Mouse (Mus musculus) kidney, adult 2 months (tissue): ENCODE data around the gene Kansl3. TPM values are rescaled to one million over a fixed set of nuclear protein-coding genes. Genes with fewer than 3 reads are reported as not detected.

Experiments used
- DNase-seq: peaks from one replicate; pipeline ENCODE4 v3.0.0; 2021
- H3K27ac ChIP-seq: fragments of 200-500 bp; 2 replicates; pipeline ENCODE4 v1.5.1; 2012; ENCODE audit warnings: low read depth, low read length, control low read depth, inconsistent platforms; ENCODE audit not compliant: insufficient read depth
- H3K27me3 ChIP-seq: fragments of 200-500 bp; replicated peaks from 2 replicates; pipeline ENCODE4 v1.6.1; 2012; ENCODE audit warnings: mild to moderate bottlenecking, moderate library complexity, low read length, inconsistent platforms; ENCODE audit not compliant: control insufficient read depth, insufficient read depth
- H3K36me3 ChIP-seq: fragments of 200-500 bp; 2 replicates; pipeline ENCODE4 v1.6.1; 2012; ENCODE audit warnings: mild to moderate bottlenecking, moderate library complexity, low read length, inconsistent platforms; ENCODE audit not compliant: control insufficient read depth, insufficient read depth
- H3K4me1 ChIP-seq: fragments of 200-500 bp; 2 replicates; pipeline ENCODE4 v1.6.1; 2011; ENCODE audit warnings: low read length; ENCODE audit not compliant: control insufficient read depth, insufficient read depth
- H3K4me3 ChIP-seq: fragments of 200-500 bp; 2 replicates; pipeline ENCODE4 v1.5.1; 2011; ENCODE audit warnings: mild to moderate bottlenecking, low read depth, low read length, control low read depth; ENCODE audit not compliant: insufficient read depth
- CTCF ChIP-seq: fragments of 200-500 bp; conservative IDR thresholded peaks from 2 replicates; pipeline ENCODE4 v1.5.1; 2011; ENCODE audit warnings: low read depth, mild to moderate bottlenecking, control low read depth, low read length, moderate library complexity, mixed read lengths; ENCODE audit not compliant: insufficient read depth, insufficient read length
- POLR2A ChIP-seq: fragments of 200-500 bp; IDR thresholded peaks from one replicate; pipeline ENCODE4 v1.6.1; 2011; ENCODE audit warnings: low read depth, low read length, control low read depth
- WGBS: fragments of 180-500 bp; shearing (Covaris S2); methylation state at CpG from one replicate; pipeline ENCODE4 v1.1.7; 2018; 5-methylcytosine and 5-hydroxymethylcytosine counted together
- polyA plus RNA-seq: library from polyadenylated mRNA; depleted of rRNA; stranded (reverse); fragments of >200 nt; gene quantifications from 2 replicates; pipeline ENCODE4 v1.2.3, GENCODE M21; 2012; rRNA removed

The Kansl3 gene
- polyA plus RNA-seq = 63.8 and 83.5 TPM in 2 replicates

GRCm38 (mm10) chr1:36368969-36369645 lies at the start of gene Kansl3:
TSS of gene Kansl3 (minus strand) at chr1:36369181.
- TF ChIP-seq CTCF = no peak
- TF ChIP-seq POLR2A = peak; percentile 64
- peaks cover 1% of the 10 kb centered on the region; the same call in 1 of the 2 replicates for H3K36me3 ChIP-seq
- H3K27me3 ChIP-seq = no peaks in the 10 kb centered on the region
- H3K4me1 ChIP-seq = peaks cover 17% of the 10 kb centered on the region
- WGBS = 4% methylated on average over 61 of the region's 61 CpGs
- H3K27ac ChIP-seq = peak within 1 kb of the TSS; percentile 75
- H3K4me3 ChIP-seq = peak within 1 kb of the TSS; percentile 92
- peak; percentile 93 for DNase-seq

GRCm38 (mm10) chr1:36404531-36404930 lies 35.5 kb upstream of the Kansl3 start:
- Histone ChIP-seq H3K27me3 (no peaks in the 10 kb centered on the region), H3K4me1 (no peaks in the 10 kb centered on the region), H3K36me3 (no peaks in the 10 kb centered on the region), H3K27ac (no peak overlapping the region), H3K4me3 (no peak overlapping the region)
- TF ChIP-seq POLR2A (no peak), CTCF (no peak)
- WGBS = 60% methylated on average over 6 of the region's 6 CpGs
- DNase-seq = no peak

- WGBS = 78% methylated on average over 4 of the region's 4 CpGs
- H3K27me3 ChIP-seq = no peaks in the 10 kb centered on the region
- no peak overlapping the region for H3K4me3 ChIP-seq
- H3K36me3 ChIP-seq = no peaks in the 10 kb centered on the region
- no peak for DNase-seq
- no peak overlapping the region for H3K27ac ChIP-seq
- no peaks in the 10 kb centered on the region for H3K4me1 ChIP-seq
- no peak for TF ChIP-seq POLR2A
- TF ChIP-seq CTCF = no peak
Observed at GRCm38 (mm10) chr1:36401509-36401908, 32.5 kb upstream of the Kansl3 start.

DNA sequence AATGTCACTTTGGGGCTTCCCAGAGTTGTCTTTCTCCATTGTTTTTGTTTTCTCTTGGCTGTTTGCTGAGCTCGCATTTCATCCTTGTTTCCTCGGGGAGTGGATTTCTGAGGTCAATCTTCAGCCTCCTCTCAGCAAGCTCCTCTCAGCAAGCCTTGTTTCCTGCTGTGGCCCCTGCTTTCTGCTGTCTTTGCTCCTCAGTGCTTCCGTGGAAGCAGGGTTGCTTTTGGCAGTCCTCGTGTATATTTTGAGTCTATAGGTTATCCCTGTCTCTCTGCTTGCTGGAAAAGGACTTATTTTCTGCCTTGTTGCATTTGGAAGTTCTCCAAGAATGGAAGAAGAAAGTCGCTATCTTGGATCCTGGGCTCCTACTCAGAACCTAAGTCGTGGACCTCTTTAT lies 28.1 kb upstream of the Kansl3 start:
- WGBS = 22% methylated on average over 6 of the region's 6 CpGs
- TF ChIP-seq POLR2A (no peak), CTCF (no peak)
- H3K27me3 ChIP-seq = no peaks in the 10 kb centered on the region
- DNase-seq = no peak
- H3K4me1 ChIP-seq = no peaks in the 10 kb centered on the region
- no peaks in the 10 kb centered on the region for H3K36me3 ChIP-seq
- no peak overlapping the region for H3K27ac ChIP-seq
- H3K4me3 ChIP-seq = no peak overlapping the region

GRCm38 (mm10) chr1:36379582-36379981 lies 10.6 kb upstream of the Kansl3 start:
- Histone ChIP-seq H3K36me3 (no peaks in the 10 kb centered on the region), H3K27ac (no peak overlapping the region), H3K4me1 (no peaks in the 10 kb centered on the region), H3K4me3 (no peak overlapping the region), H3K27me3 (no peaks in the 10 kb centered on the region)
- DNase-seq = peak; percentile 37
- 60% methylated on average over 4 of the region's 4 CpGs for WGBS
- TF ChIP-seq CTCF = no peak

DNA sequence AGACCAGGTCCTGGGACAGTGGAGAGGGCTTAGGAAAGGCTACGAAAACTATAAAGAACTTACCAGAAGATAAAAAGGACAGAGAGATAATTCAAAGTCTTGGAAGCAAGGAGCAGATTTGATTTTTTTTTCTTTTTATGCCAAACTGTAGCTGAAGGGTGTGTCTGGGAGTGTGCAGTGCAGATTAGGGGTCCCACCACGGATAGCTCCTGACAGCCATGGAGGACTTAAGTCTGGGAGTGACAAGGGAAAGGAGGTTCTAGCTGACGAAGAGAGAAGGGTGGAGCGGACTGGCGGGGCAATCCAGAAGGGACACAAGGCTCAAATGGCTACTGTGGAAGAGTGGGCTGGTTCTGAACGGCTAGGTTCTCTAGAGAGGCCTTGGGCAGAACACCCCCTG lies 9.9 kb upstream of the Kansl3 start:
- Histone ChIP-seq H3K27me3 (no peaks in the 10 kb centered on the region), H3K27ac (no peak overlapping the region), H3K4me1 (no peaks in the 10 kb centered on the region), H3K4me3 (no peak overlapping the region), H3K36me3 (no peaks in the 10 kb centered on the region)
- WGBS = 82% methylated on average over 6 of the region's 6 CpGs
- TF ChIP-seq POLR2A = no peak
- no peak for TF ChIP-seq CTCF
- no peak for DNase-seq

DNA sequence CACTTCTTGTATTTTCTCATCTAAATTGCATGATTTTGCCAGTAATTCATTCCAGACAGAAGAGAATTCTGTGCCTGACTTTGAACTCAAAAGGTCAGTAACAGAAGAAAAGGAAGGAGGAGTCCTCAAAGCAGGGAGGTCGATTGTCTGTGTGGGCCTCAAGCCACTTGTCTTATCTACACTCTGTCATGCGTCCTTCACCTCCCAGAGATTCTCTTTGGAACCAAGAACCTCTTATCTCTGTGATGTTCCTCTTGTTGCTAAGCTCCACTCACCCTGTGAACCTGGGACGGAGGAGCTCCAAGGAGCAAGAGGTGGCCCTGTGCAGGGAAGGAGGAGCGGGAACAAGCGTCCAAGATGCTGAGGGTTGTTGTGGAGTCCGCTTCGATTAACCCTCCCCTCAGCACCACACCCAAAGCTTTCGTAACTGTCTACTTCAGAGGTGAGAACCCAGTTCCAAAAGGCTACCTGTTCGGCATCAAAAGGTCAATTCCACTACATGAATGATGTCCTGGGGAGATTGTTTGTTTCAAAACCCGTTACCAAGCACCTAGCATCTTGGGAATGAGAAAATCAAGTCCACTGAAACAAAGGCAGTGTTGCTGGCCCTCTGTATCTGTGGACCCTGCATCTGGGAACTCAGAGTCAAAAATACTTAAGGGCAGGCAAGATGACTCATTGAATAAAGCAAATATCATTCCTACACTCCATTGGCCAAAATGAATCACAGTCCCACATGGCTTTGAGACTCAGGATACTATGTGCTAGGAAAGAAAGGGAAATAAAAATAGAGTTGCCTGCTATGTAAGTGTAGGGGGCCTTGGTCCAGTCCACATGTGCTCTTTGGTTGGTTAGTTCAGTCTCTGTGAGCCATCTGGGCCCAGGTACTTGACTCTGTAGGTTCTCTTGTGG lies 3.2 kb upstream of the Kansl3 start, which contains the start of gene Fer1l5:
Fer1l5 (plus strand) TSS at position 358 of the 912 bp plus-strand sequence.
- Histone ChIP-seq H3K27ac (no peak within 1 kb of the TSS), H3K4me1 (peaks cover 11% of the 10 kb centered on the region), H3K27me3 (no peaks in the 10 kb centered on the region), H3K36me3 (no peaks in the 10 kb centered on the region), H3K4me3 (no peak within 1 kb of the TSS)
- DNase-seq = no peak
- no peak for TF ChIP-seq POLR2A
- TF ChIP-seq CTCF = no peak
- WGBS = 89% methylated on average over 10 of the region's 10 CpGs
